Mouse (Mus musculus) urinary bladder, postnatal 36 days (tissue): ENCODE results near the gene Rnaseh2a.
A peak's percentile ranks its signal among the peaks of the same experiment; 100 is the strongest.

Experiments used
- DNase-seq, 2 experiments: peaks; one replicate each; pipeline ENCODE4 v3.0.0; 2022; ENCODE audit warnings: low spot score in 2 of 2, mixed read lengths in 1 of 2

The Rnaseh2a gene

GRCm38 (mm10) chr8:84984294-84985048, 14.9 kb upstream of the Rnaseh2a start:
- DNase-seq, result peak; percentile 68 to 74

DNA sequence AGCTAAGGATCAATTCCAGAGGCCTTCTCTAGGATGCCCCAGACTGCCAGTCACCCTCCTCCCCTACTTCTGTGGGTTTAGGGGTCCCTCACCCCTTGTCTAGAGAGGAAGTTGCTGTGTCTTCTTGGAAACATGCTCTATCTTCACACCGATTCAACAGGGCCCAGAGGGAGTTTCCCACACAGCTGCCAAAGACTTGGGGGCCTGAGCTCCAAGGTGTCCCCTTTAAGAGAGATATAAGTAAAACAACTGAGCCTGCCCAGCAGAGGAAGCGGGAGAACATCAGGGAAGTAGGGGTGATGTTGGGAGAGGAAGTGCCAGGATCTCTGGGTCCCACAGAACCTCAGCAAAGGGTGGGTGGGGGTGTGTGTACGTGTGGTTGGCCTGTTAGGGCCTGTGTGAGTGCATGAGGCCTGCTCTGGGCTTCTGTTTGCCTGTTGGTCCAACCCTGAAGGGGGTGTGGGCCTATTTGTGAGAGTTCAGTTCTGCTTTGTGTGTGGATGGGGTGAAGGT, 13.0 kb upstream of the Rnaseh2a start:
- peak; percentile 62 for DNase-seq

- peak; percentile 72 to 81 for DNase-seq
These were observed 12.3 kb upstream of the Rnaseh2a start for GRCm38 (mm10) chr8:84981644-84982498.

- peak; percentile 69 to 88 for DNase-seq
These were observed 11.2 kb upstream of the Rnaseh2a start for GRCm38 (mm10) chr8:84980622-84981358.

DNA sequence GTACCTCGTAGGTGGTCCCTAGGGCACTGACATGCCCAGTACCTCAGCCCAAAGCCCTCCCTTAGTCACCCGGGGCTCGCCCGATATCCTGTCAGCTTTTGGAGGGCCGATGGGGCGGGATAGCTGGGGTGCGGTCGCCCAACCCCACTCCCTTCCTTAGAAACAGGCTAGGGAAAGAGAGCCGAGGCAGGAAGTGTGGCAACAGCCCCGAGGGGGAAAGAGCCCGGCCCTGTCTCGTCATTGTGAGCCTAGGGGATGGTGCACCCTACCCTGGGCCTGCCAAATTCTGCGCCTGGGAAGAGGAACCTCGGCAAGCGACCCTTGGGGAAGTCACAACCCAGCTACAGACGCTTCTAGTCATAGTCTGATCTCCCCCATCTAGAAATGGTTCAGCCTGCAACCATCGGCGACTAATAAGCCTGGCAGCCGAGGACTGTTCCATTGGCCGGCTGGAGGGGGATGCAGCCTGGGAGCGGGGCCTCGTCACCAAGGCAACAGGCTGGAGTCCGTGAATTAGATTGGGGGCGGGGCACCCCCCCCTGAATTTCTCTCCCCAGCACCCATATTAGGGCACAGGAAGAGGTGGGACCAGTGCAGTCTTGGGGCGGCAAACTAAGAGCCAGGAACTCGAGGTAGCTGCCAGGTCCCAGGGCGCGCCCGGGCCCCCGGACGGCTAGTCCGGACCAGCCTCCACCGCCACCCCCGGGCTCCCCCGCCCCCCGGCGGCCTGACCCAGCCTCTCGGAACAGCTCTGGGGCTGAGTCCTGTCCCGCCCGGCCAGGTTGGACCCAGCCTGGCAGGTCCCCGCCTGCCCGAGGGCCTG, 10.2 kb upstream of the Rnaseh2a start:
- peak; percentile 93 for DNase-seq

DNA sequence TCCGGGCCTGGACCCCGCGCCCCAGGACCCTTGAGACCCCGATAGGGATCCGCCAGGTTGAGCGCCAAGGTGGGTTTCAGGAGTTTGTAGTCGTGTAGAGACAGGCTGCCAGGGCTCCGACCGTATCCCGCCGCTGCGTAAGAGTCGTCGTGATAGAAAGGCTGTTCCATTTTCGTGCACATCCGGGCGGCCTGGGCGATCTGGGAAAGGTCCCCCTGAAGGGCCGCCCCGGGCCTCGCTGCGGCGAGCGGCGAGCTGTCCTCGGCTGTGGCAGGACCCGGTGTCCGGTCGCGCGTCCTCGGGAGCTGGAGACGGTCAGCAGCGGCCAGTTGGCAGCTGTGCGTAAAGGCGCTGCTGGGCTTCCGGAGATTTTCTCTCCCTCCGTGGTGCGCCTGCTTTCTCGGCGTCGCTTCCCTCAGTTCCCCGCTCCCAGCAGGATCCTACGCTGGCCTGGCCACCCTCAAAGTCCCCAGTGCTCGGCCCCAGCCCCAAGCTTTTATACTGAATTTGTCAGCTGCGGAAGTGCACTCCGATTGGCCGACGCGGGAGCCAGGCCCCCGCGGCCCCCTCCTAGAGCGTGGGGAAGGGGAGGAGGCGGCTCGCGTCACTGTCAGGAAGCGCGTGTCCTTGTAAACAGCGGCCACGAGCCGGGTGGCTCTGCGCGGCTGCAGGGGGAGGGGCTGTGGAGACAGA, 8.8 kb upstream of the Rnaseh2a start, which contains the start of gene Junb:
Gene Junb (minus strand): TSS at position 471 of the 693 bp plus-strand sequence.
- DNase-seq, result peak; percentile 96 to 97

DNA sequence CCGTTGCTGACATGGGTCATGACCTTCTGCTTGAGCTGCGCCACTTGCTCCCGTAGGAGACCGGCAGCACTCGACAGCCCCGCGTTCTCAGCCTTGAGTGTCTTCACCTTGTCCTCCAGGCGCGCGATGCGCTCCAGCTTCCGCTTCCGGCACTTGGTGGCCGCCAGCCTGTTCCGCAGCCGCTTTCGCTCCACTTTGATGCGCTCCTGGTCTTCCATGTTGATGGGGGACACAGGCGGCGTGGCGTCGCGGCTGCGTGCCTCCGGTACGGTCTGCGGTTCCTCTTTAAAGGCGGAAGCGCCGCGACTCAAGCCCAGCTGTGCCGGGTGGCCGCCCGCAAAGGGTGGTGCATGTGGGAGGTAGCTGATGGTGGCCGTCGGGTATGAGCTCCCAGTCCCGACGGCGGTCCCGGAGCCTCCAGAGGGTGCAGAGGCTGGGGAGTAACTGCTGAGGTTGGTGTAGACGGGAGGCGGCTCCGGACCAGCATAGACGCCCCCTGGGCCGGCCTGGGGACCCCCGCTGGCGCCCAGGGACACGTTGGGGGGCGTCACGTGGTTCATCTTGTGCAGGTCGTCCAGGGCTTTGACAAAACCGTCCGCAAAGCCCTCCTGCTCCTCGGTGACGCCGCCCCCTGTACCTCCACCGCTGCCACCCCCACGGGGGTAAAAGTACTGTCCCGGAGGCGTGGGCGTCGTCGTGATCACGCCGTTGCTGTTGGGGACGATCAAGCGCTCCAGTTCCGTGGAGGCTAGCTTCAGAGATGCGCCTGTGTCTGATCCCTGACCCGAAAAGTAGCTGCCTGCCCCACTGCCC, 8.1 kb upstream of the Rnaseh2a start:
- DNase-seq, result peak; percentile 58 to 59

DNA sequence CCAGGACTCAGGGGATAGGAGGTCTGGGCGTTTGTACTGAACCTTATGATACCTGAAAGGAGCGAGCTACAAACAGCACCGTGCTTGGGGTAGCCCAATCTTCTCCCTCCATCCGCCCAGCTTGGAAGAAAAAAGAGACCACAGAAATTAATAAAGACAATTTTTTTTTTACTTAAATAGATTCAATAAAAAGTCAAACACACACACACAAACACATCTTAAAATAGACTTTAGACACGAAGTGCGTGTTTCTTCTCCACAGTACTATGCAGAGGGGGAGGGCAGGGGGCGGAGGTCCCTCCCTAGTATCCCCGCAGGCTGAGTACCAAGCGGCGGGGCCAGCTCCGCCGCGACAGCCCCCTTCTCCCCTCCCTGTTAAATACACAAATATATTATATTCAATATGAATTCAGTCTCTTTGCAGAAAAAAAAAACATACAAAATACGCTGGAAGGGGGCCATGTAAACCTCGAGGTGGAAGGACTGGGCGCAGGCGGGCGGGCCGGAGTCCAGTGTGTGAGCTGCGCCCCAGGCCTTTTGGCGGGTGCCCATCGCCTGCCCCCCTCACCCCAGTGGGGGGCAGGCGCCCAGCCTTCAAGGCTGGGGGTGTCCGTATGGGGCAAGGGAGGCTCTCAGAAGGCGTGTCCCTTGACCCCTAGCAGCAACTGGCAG, 7.3 kb upstream of the Rnaseh2a start:
- DNase-seq, result no peak

DNA sequence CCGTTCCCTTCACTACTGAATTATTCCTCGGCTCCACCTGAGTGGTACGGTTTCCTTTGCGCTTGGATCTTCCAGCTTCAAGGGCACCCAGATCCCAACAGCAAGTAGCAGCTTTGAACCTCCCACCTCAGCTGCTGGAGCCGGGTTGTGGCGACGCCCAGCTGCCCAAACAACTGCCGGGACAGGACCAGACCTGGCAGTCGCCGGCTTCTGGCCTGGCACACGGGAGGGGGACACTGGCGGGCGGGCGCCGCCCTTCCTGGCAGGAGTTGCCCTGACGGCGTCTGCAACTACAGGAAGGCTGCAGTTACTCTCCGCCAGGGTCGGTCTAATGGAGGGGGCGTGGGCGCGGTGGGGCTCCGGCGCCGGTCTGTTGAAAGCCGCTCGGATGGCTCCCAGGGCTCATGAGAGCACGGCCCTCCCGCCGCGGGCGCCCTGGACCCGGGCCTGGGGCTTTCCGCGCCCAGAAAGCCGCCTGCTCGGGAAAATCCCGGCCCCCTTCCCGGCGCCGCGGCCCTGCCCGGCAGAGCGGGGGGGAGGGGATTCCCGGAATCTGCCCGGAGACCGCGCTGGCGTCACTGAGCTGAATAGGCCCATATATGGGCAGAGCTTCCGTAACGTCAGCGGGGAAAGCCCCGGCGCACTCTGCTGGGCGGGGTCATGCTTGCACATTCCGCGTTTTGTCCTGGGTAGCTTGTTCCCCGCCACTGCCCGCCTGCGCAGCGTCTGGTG, 6.6 kb upstream of the Rnaseh2a start:
- peak; percentile 95 for DNase-seq

DNA sequence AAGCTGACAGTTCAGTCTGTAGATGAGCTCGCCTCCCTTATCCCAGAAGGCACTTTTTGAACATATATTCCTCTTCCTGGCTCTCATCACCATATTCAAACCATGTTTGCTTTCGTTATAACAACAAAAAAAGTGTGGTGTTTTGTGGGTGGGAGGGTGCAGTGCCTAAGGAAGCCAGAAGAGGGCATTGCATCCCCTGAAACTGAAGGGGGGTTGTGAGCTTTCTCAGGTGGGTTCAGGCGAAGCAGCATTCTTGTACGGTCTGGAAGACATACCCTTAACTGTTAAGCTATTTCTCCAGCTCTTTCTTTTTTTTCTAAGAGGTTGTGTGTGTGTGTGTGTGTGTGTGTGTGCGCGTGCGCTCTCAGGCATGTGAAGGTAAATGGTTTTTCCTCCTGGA, 5.9 kb upstream of the Rnaseh2a start:
- peak; percentile 51 to 61 for DNase-seq

DNA sequence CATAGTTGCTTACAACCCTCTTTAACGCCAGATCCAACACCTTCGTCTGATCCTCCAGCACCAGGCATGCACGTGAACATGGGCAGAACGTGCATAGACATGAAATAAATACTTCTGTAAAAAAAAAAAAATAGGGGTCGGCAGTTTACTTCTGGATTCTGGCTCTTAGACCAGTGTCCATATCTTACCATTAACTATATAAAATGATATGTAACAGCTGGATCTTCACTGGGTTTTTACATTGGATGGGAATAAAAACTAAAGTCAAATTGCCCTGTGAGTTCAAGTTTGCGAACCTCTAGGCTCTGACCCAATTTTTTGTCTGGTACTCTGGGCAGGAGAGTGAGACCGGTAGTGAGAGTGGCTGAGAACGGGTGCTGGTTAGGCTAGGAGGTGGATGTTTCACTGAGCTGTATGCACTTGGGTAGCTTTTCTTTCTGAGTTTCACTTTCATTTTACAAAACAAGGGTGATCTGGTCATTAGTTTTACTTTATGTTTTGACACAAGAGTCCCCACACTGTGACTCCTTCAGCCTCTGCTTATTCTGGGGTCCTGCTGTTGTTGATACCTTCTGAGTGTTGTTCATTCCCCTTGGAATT, 5.1 kb upstream of the Rnaseh2a start:
- no peak for DNase-seq

DNA sequence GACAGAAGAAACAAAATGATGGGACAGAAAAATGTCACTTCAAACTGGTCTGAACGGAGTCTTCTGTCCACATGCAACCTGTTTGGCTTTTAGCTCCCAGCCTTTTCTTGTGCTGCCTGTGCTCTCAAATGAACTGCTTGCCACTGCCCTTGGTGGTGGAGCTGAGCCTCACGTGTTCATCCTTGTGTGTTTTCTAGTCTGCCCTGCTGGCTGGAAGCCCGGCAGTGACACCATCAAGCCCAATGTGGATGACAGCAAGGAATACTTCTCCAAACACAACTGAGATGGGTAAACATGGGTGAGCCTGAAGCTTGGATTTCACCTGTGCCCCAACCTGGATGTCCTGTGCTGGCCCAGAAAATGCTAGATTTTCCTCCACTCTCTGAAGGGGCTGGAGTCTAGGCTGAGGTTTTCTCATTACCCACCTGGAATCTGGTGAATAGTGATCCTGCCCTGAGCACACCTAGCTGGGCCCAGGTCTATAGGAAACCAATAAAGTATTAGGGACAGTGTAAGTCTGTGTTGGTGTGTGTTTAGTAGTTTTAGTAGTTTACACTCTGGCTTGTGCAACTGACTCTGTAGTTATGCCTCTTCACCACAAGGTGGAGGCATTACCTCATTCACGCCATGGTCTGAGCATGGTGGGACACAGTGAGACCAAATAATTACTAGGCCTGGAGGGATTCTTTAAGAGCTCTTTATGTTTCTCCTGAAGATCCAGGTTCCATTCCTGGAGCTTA, 4.4 kb upstream of the Rnaseh2a start:
- peak in 1 of 2 experiments; percentile 49 for DNase-seq

DNA sequence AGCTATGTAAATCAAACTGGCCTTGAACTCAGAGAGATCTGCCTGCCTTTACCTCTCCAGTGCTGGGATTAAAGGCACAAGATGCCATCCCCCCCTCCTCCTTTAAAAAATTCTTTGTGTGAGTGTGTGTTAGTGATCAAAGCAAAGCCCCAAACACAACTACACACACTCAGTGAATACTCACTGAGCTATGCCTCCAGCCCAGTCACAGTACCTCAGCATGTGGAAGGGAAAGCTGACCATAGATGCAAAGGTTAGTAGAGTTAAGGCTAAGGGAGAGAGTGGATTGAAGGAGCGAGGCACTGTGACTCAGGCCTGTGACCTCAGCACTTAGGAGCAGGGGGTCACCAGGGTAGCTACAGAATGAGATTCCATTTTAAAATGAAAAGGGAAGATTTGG, 3.5 kb upstream of the Rnaseh2a start:
- DNase-seq, result no peak

- DNase-seq, result no peak
These were observed 1.3 kb upstream of the Rnaseh2a start for GRCm38 (mm10) chr8:84970913-84971312.

GRCm38 (mm10) chr8:84970135-84970790, 696 bp upstream of the Rnaseh2a start:
- DNase-seq, result no peak

GRCm38 (mm10) chr8:84968650-84969049, 917 bp downstream of the Rnaseh2a start:
- DNase-seq, result no peak
